Mouse (Mus musculus) embryo, embryonic 9.5 days (tissue): ENCODE data around the gene Kremen2.

Experiments
- DNase-seq: peaks from one replicate; pipeline ENCODE4 v3.0.0-alpha.2; 2017; ENCODE audit errors: extremely low spot score

Gene Kremen2

DNA sequence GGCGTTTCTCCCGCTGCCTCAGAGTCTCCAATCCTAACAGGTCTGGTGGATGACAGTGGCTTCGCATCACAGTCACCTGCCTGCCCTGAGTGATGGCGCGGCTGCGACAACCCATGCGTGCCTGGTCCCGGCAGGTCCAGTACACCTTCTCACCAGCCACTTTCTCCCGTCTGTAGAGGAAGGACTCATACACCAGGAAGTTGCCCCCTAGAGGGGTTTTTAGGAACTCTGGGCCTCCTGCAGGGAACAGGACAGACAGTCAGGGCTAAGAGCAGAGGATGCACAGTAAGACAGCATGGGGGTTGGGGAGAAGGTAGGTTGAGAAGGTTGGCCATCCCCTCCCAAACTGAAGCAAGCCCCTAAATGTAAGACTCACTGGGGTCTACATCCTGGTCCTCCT is 14.6 kb upstream of the Kremen2 start:
- DNase-seq: no peak

GRCm38 (mm10) chr17:23758801-23759200 is 13.2 kb upstream of the Kremen2 start:
- no peak for DNase-seq

DNA sequence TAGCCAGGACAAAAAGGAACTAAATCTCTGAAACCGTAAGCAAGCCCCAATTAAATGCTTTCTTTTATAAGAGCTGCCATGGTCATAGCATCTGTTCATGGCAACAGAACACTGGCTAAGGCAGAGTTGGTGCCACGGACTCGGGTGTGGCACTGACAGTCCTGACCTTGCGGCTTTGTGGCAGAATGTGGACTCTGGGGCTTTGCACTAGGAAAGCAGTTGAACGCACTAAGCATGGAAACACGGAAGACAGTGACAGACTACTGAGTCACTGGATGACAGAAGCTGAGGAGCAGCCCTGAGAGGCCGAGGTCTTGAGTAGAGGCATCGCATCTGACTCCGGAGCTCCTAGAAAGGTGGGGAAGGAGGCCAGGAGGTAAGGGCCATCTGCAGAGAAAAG is 11.9 kb upstream of the Kremen2 start:
- no peak for DNase-seq

DNA sequence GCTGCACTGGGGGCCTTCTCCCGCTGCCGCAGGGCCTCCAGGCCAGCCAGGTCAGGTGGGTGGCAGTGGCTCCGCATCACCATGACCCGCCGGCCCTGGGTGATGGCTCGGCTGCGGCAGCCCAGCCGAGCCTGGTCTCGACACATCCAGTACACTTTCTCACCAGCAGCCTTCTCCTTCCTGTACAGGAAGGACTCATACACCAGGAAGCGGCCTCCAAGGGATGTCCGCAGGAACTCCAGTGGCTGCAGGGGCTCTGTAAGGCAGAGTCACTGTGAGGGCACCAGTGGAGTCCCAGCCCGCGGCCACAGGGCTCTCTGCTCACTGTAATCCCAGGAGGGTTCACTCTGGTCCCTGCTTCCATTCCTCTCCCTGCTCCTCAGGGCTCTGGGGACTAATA is 10.1 kb upstream of the Kremen2 start:
- DNase-seq: no peak

- no peak for DNase-seq
Measured at GRCm38 (mm10) chr17:23749400-23750191, 4.0 kb upstream of the Kremen2 start.

GRCm38 (mm10) chr17:23748631-23749391 is 3.2 kb upstream of the Kremen2 start:
- DNase-seq: peak; percentile 69

- no peak for DNase-seq
Measured at GRCm38 (mm10) chr17:23748026-23748425, 2.4 kb upstream of the Kremen2 start.

DNA sequence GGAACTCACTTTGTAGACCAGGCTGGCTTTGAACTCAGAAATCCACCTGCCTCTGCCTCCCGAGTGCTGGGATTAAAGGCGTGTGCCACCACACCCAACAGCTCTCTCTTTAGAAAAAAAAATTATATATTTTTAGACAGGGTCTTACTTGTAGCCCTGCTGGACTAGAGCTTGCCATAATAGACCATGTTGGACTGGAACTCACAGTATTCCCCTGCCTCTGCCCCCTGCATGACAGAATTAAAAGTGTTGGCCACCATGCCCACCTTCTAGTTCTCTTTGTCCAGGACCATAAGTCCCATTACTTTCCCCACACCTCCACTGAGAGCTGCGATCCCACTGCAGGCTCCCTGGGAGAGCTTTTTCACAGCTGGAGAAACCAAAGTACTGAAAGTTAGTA is 1.8 kb upstream of the Kremen2 start:
- DNase-seq: no peak

- no peak for DNase-seq
Measured at GRCm38 (mm10) chr17:23746767-23747166, 1.1 kb upstream of the Kremen2 start.

DNA sequence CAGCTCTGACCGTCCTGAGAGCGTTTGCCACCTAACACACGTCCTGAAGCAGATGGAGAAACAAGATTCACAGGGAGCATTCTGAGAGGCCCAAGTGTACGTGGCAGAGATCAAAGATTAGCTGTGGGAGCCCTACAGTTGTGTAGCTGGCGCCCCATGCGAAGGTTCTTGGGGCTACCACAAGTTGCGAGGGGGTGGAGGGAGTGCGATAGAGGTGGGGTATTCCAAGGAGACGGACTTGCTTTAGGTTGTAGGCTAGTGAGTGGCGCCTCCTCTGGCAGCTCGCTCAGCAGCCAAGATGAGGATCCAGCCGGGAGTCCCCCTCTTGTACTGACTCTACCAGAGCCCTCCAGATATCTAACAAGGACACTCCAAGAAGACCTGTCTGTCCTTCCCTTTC is 678 bp upstream of the Kremen2 start:
- peak; percentile 43 for DNase-seq

DNA sequence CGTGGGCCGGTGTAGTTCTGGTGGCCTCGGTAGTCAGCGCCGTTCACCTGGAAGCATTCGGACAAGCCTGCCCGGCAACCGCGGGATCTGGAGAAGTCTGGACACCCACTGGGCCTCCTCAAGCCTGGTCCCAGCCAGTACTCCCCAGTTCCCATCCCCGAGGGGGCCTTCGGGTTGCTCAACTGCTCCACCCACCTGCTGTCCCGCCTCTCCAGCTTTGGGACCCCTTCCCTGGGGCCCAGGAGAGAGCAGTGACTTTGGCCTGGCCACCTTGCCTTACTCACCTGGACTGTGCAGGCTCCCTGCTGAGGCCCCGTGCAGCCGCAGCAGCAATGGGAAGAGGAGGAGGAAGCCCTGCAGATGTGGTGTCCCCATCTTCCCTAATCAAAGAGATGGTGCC is 982 bp downstream of the Kremen2 start:
- peak; percentile 16 for DNase-seq

DNA sequence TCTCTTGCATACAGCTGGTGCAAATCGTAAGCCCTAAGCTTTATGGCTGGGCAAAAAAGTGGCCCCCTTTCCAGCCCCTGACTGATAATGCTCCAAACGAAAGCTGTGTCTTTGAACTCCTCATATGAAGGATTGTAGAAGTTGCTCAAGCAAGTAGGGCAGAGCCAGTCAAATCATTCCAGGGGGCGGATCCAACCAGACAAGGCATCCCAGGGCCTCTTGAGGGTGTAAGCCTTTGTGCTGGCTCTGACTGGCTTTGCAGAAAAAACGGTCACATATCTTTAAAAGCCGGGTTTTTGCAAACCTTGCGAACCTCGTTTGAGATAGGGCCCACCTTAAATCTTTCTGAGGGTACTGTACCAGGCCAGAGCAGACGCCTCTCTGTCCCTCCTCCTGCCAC is 1.6 kb downstream of the Kremen2 start:
- DNase-seq: no peak

DNA sequence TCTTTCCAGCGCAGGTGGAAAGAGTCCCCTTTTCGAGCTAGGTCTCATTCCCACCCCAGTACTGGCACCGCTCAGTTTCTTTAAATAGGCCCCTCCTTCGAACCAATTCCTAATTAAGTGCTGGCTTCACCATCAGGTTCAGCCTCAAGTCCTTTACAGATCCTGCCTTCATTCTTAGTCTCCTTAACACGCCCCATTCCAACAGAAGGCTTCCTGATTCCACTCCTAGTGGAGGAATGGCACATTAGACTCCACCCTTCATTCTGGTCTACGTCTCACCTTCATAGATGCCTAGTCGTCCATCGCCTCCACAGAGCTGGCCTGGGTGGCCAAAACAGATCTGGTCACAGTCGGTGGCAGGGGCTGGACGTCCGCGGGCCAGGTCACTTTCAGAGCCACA is 2.7 kb downstream of the Kremen2 start:
- no peak for DNase-seq

- DNase-seq: peak; percentile 15
Measured at GRCm38 (mm10) chr17:23742210-23742793, 3.3 kb downstream of the Kremen2 start.

GRCm38 (mm10) chr17:23741359-23742209 is 4.0 kb downstream of the Kremen2 start:
- DNase-seq: no peak

DNA sequence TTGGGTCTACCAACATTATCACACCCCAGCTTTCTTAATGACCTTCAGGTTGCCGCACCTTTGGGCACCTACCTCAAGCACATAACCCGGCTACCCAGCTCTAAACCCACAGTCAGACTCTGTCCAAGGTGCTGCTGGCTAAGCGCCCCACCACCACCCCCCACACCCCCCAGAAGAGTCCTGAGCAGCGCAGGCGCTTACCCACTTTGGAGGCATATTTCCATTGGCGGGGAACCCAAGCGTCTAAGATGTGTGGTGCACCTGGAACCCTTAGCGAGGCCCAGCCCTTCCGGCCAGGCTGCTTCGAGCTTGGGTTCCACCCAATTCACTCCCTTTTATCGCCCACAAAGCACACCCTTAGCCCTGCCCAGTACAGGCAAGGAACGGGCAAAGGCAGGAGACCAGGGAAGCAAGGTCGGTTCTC is 5.0 kb downstream of the Kremen2 start, which contains the start of gene Paqr4:
Gene Paqr4, minus strand, starts transcription at position 270 of the 424 bp plus-strand sequence.
- DNase-seq: no peak

DNA sequence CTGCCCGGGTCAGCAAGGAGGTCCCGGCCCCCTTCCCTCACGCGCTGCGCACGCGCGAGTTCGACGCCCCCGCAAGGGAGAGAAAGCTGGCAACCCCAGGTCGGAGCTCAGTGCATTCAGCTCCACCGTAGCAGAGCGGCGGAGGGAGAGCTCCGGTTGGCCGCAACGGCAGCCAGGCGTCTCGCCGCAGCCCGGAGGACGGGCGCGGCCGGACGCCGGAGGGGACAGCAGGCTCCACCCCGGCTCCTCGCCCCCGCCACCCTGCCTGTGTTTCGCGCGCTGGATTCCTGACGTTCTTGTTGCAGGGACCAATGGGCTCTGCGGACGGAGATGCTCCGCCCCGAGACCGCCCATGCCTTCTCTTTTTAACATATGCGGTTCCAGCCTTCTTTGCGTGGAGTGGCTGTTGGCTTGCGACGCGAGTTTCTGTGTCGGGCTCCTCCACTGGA is 5.5 kb downstream of the Kremen2 start:
- DNase-seq: peak; percentile 87

DNA sequence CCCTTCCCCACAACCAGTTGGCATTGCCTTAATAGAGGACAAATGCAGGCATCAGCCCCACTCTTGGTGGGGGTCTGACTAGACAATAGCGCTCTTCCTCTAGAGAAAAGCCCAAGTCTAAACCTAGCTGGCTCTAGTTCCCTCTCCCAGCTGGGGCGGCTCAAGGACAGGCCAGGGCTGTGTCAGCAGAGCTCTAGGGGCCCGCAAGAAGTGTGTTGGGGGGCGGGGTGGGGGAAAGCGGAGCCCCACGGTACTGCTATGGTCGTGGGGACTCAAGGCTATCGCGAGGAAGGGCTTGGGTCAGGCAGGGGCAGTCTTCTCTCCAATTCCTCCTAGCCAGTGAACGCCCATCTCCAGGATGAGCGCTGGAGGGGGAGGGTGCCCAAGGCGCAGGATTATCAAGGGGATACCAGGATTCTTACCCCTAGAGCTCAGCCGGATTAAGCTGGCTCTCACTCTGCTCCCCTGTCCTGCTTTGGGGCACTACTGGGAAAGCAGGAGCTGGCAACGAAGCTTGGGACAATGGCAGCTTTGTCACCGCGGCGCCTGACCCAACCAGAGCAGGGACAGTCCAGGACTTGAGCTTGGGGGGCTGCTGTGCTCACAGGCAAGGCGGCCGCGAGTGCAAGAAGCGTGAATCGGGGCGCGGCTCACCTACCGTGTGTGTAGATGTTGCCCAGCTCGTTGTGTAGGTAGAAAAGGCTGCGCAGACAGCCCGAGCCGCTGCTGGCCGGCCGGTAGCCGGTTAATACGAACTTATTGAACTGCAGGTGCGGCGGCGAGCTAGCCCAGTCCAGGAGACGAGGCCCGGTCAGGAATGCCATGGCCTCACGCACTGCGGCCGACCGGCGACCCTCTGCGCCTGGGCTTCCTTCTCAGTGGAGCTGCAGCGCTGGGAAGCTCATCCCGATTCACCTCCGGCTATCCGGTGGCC is 6.2 kb downstream of the Kremen2 start:
- DNase-seq: peak; percentile 45

DNA sequence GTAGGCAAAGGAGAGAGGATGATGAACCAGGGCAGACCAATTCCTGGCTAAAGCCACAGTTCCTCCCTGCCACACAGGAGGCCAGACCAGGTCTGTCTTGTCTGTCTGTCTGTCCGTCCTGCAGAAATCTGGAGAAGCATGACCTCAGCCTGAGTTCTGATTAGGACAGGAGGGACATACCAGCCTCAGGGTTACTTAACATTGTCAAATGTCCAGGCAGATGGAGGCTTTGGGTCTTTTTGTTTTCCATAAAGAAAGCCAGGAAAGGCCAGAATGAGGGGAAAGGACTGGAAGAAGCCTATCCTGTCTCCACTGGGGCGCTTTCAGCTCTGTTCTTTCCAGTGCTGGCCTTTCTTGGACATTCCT is 6.8 kb downstream of the Kremen2 start:
- DNase-seq: no peak
